Mouse (Mus musculus) right cerebral cortex, adult 2 months (tissue): ENCODE measurements around the gene Olfr60.

Source experiments
- DNase-seq, 2 experiments: peaks; one replicate each; pipeline ENCODE4 v3.0.0; 2021 to 2022; ENCODE audit warnings: low spot score in 2 of 2

Olfr60 gene

GRCm38 (mm10) chr7:140361571-140361970 is at the start of gene Olfr60:
Gene Olfr60, minus strand, starts transcription at chr7:140361671.
- no peak for DNase-seq

GRCm38 (mm10) chr7:140402818-140403217 is 41.3 kb upstream of the Olfr60 start, which contains the start of gene Olfr531:
Gene Olfr531, minus strand, starts transcription at chr7:140402918.
- DNase-seq: no peak

GRCm38 (mm10) chr7:140376911-140377310 is 15.4 kb upstream of the Olfr60 start:
- DNase-seq: no peak

GRCm38 (mm10) chr7:140376231-140376630 is 14.8 kb upstream of the Olfr60 start, which contains the start of gene Olfr530:
Gene Olfr530, minus strand, starts transcription at chr7:140376331.
- DNase-seq: no peak

GRCm38 (mm10) chr7:140374300-140374699 is 12.8 kb upstream of the Olfr60 start:
- DNase-seq: no peak

GRCm38 (mm10) chr7:140333717-140334116 is 27.8 kb downstream of the Olfr60 start, which contains the start of gene Olfr527:
Gene Olfr527, plus strand, starts transcription at chr7:140334017.
- no peak for DNase-seq

GRCm38 (mm10) chr7:140329766-140330304 is 31.6 kb downstream of the Olfr60 start:
- DNase-seq: no peak

- DNase-seq: no peak
Observed at GRCm38 (mm10) chr7:140321135-140321534, 40.3 kb downstream of the Olfr60 start.

GRCm38 (mm10) chr7:140320558-140320957 is 40.9 kb downstream of the Olfr60 start, which contains the start of gene Olfr525:
Gene Olfr525, plus strand, starts transcription at chr7:140320858.
- DNase-seq: no peak

GRCm38 (mm10) chr7:140319861-140320385 is 41.5 kb downstream of the Olfr60 start:
- no peak for DNase-seq

- DNase-seq: no peak
Observed at GRCm38 (mm10) chr7:140299416-140299815, 62.1 kb downstream of the Olfr60 start.

- DNase-seq: no peak
Observed at GRCm38 (mm10) chr7:140296876-140297275, 64.6 kb downstream of the Olfr60 start.

GRCm38 (mm10) chr7:140295746-140296145 is 65.7 kb downstream of the Olfr60 start:
- no peak for DNase-seq
